ENCODE assay signal across 13 mouse cellular contexts in the genomic region with DNA sequence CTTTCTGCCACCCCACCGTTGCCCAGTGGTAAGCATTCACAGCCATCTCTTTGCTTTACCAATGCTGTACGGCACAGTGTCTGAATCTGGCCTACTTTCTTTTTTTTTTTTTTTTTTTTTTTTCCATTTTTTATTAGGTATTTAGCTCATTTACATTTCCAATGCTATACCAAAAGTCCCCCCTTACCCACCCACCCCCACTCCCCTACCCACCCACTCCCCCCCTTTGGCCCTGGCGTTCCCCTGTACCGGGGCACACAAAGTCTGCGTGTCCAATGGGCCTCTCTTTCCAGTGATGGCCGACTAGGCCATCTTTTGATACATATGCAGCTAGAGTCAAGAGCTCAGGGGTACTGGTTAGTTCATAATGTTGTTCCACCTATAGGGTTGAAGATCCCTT. TPM values are rescaled to one million over a fixed set of nuclear protein-coding genes. Genes with fewer than 3 reads are reported as not detected.
DNase-seq lines count a peak whose midpoint lies in the region; ATAC-seq lines count a peak whose summit lies in the region.
"Not testable (repeated sequence)": the region's sequence is repeated elsewhere in the genome, so short reads cannot be mapped to it uniquely, and the experiment has no call there.
"Had no signal": no experiment of that assay in that cellular context is flagged by ENCODE, and none has a peak within 500 bp of the region (broad histone marks: within the 10 kb centered on the region; RNA-seq: fewer than 3 reads in every experiment).

No protein-coding gene starts in this region.

- peak; percentile 87 for ATAC-seq in forebrain, embryonic 11.5 days (replicated peaks; ENCODE audit: low FRiP score)
- ATAC-seq in forebrain, embryonic 16.5 days: 0 out of 2 replicates have a peak, but pooled peaks have one; percentile 45
- 0 out of 2 replicates have a peak, but pooled peaks have one; percentile 50 for ATAC-seq in hindbrain, embryonic 16.5 days
- peak; percentile 79 for ATAC-seq in limb, embryonic 11.5 days (ENCODE audit: insufficient number of reproducible peaks, low FRiP score, low TSS enrichment, low read depth)
- 0 out of 2 replicates have a peak, but pooled peaks have one; percentile 38 for ATAC-seq in lung, embryonic 16.5 days (ENCODE audit: low read depth)
- ATAC-seq in neural tube, embryonic 11.5 days (ENCODE audit: insufficient read depth, low FRiP score, low TSS enrichment): peak; percentile 95
- peak; percentile 53 for ATAC-seq in stomach, embryonic 15.5 days (ENCODE audit: insufficient read depth, low FRiP score, low read depth)

- H3K27ac ChIP-seq in forebrain, embryonic 11.5 days (ENCODE audit: low read depth, low read length); forebrain, embryonic 16.5 days (ENCODE audit: low read length); hindbrain, embryonic 16.5 days (ENCODE audit: low read depth, low read length); limb, embryonic 11.5 days (replicated peaks; ENCODE audit: low read depth, low read length); lung, embryonic 16.5 days (ENCODE audit: low read length); neural tube, embryonic 11.5 days (ENCODE audit: low read depth, low read length); stomach, embryonic 15.5 days: not testable (repeated sequence)

- not testable (repeated sequence) for H3K9ac ChIP-seq in forebrain, embryonic 11.5 days (ENCODE audit: low read length); forebrain, embryonic 16.5 days (replicated peaks; ENCODE audit: low read depth, low read length); hindbrain, embryonic 16.5 days (ENCODE audit: low read depth, low read length); limb, embryonic 11.5 days (ENCODE audit: low read length); lung, embryonic 16.5 days (ENCODE audit: low read length); neural tube, embryonic 11.5 days (ENCODE audit: low read length); stomach, embryonic 15.5 days

- not testable (repeated sequence) for H3K36me3 ChIP-seq in forebrain, embryonic 11.5 days (ENCODE audit: control insufficient read depth, insufficient read depth, low read length); forebrain, embryonic 16.5 days (ENCODE audit: control insufficient read depth, insufficient read depth); hindbrain, embryonic 16.5 days (ENCODE audit: control insufficient read depth, insufficient read depth, low read length); limb, embryonic 11.5 days (ENCODE audit: control insufficient read depth, insufficient read depth, low read length); lung, embryonic 16.5 days (ENCODE audit: control insufficient read depth, insufficient read depth, low read length); neural tube, embryonic 11.5 days (ENCODE audit: control insufficient read depth, insufficient read depth, low read length); stomach, embryonic 15.5 days

- not testable (repeated sequence) for H3K4me2 ChIP-seq in forebrain, embryonic 11.5 days (ENCODE audit: low read depth, low read length, severe bottlenecking); forebrain, embryonic 16.5 days (ENCODE audit: low read length); hindbrain, embryonic 16.5 days (ENCODE audit: low read length); limb, embryonic 11.5 days (ENCODE audit: low read depth, severe bottlenecking); lung, embryonic 16.5 days (ENCODE audit: low read depth, low read length); neural tube, embryonic 11.5 days (ENCODE audit: low read depth); stomach, embryonic 15.5 days

- WGBS in forebrain, embryonic 11.5 days: 91% methylated on average over 2 of the region's 6 CpGs
- WGBS in forebrain, embryonic 16.5 days: 87% methylated on average over 2 of the region's 6 CpGs
- WGBS in hindbrain, embryonic 16.5 days: 95% methylated on average over 2 of the region's 6 CpGs
- 80% methylated on average over 2 of the region's 6 CpGs for WGBS in limb, embryonic 11.5 days
- WGBS in lung, embryonic 16.5 days: 90% methylated on average over 2 of the region's 6 CpGs
- 89% methylated on average over 2 of the region's 6 CpGs for WGBS in neural tube, embryonic 11.5 days
- WGBS in stomach, embryonic 15.5 days: 95% methylated on average over 2 of the region's 6 CpGs

- not testable (repeated sequence) for H3K4me1 ChIP-seq in forebrain, embryonic 11.5 days (replicated peaks; ENCODE audit: control insufficient read depth, insufficient read depth, low read length); forebrain, embryonic 16.5 days (replicated peaks; ENCODE audit: control insufficient read depth, insufficient read depth, low read length); hindbrain, embryonic 16.5 days (ENCODE audit: control insufficient read depth, insufficient read depth, low read depth, low read length); limb, embryonic 11.5 days (ENCODE audit: control insufficient read depth, insufficient read depth, low read length); lung, embryonic 16.5 days (replicated peaks; ENCODE audit: control insufficient read depth, insufficient read depth, low read length); neural tube, embryonic 11.5 days (ENCODE audit: control insufficient read depth, insufficient read depth, low read length); stomach, embryonic 15.5 days

- H3K4me3 ChIP-seq in forebrain, embryonic 11.5 days (ENCODE audit: low read depth, low read length); forebrain, embryonic 16.5 days (replicated peaks; ENCODE audit: low read length); hindbrain, embryonic 16.5 days (ENCODE audit: low read length); limb, embryonic 11.5 days (ENCODE audit: low read depth, low read length); lung, embryonic 16.5 days (ENCODE audit: low read length); neural tube, embryonic 11.5 days (ENCODE audit: low read depth, low read length); stomach, embryonic 15.5 days (replicated peaks): not testable (repeated sequence)

- DNase-seq in forebrain, embryonic 11.5 days (ENCODE audit: low spot score); limb, embryonic 11.5 days (ENCODE audit: low spot score); neural tube, embryonic 11.5 days (ENCODE audit: low spot score): not testable (repeated sequence)

- H3K9me3 ChIP-seq in forebrain, embryonic 11.5 days (ENCODE audit: control insufficient read depth, low read length); forebrain, embryonic 16.5 days (ENCODE audit: control insufficient read depth, low read length); hindbrain, embryonic 16.5 days (ENCODE audit: control insufficient read depth, low read length); limb, embryonic 11.5 days (ENCODE audit: control insufficient read depth, low read length); lung, embryonic 16.5 days (ENCODE audit: control insufficient read depth, low read length); neural tube, embryonic 11.5 days (ENCODE audit: control insufficient read depth, low read length); stomach, embryonic 15.5 days: not testable (repeated sequence)

- H3K27me3 ChIP-seq in forebrain, embryonic 11.5 days (ENCODE audit: control insufficient read depth, insufficient read depth, low read length); forebrain, embryonic 16.5 days (replicated peaks; ENCODE audit: control insufficient read depth, insufficient read depth, low read length); hindbrain, embryonic 16.5 days (replicated peaks; ENCODE audit: control insufficient read depth, insufficient read depth, low read length); limb, embryonic 11.5 days (ENCODE audit: control insufficient read depth, insufficient read depth, low read length); lung, embryonic 16.5 days (ENCODE audit: control insufficient read depth, insufficient read depth, low read depth, low read length); neural tube, embryonic 11.5 days (ENCODE audit: control insufficient read depth, insufficient read depth, low read length); stomach, embryonic 15.5 days (replicated peaks): not testable (repeated sequence)

RNA-seq across cellular contexts. Expression of gene Il23r, which starts 10.3 kb away (rescaled TPM):
- polyA plus RNA-seq in forebrain, embryonic 11.5 days (2014; fragmentation: Nextera tagmentation; extraction: Ambion mirVana): not detected in 2 replicates
- not detected in 2 replicates for polyA plus RNA-seq in forebrain, embryonic 16.5 days (2015; fragmentation: Nextera tagmentation; extraction: Ambion mirVana)
- not detected in 2 replicates for polyA plus RNA-seq in hindbrain, embryonic 16.5 days (2015; fragmentation: Nextera tagmentation; extraction: Ambion mirVana)
- polyA plus RNA-seq in limb, embryonic 11.5 days (2014; fragmentation: Nextera tagmentation; extraction: Ambion mirVana): not detected in 2 replicates
- 0.08 TPM in 1 of 2 replicates, not detected in the other for polyA plus RNA-seq in lung, embryonic 16.5 days (2015; fragmentation: Nextera tagmentation; extraction: Ambion mirVana)
- polyA plus RNA-seq in neural tube, embryonic 11.5 days (2014; fragmentation: Nextera tagmentation; extraction: Ambion mirVana): not detected in 2 replicates
- polyA plus RNA-seq in stomach, embryonic 15.5 days (2015; fragmentation: Nextera tagmentation; extraction: Ambion mirVana): 0.12 and 0.17 TPM in 2 replicates
- polyA plus RNA-seq: hindbrain, embryonic 14.5 days; liver, embryonic 11.5 days; liver, embryonic 16.5 days; lung, postnatal 0 days; midbrain, embryonic 15.5 days; neural tube, embryonic 13.5 days had no signal

RNA-seq across cellular contexts. Expression of gene Tacstd2, which starts 33.7 kb away (rescaled TPM):
- polyA plus RNA-seq in forebrain, embryonic 11.5 days (2014; fragmentation: Nextera tagmentation; extraction: Ambion mirVana): 5.4 and 7.0 TPM in 2 replicates
- 0.86 and 0.92 TPM in 2 replicates for polyA plus RNA-seq in forebrain, embryonic 16.5 days (2015; fragmentation: Nextera tagmentation; extraction: Ambion mirVana)
- polyA plus RNA-seq in hindbrain, embryonic 16.5 days (2015; fragmentation: Nextera tagmentation; extraction: Ambion mirVana): 2.1 and 2.8 TPM in 2 replicates
- polyA plus RNA-seq in limb, embryonic 11.5 days (2014; fragmentation: Nextera tagmentation; extraction: Ambion mirVana): 11.6 and 12.4 TPM in 2 replicates
- 21.0 and 26.1 TPM in 2 replicates for polyA plus RNA-seq in lung, embryonic 16.5 days (2015; fragmentation: Nextera tagmentation; extraction: Ambion mirVana)
- polyA plus RNA-seq in neural tube, embryonic 11.5 days (2014; fragmentation: Nextera tagmentation; extraction: Ambion mirVana): 5.3 and 6.1 TPM in 2 replicates
- polyA plus RNA-seq in stomach, embryonic 15.5 days (2015; fragmentation: Nextera tagmentation; extraction: Ambion mirVana): 63.6 and 94.7 TPM in 2 replicates

Comparison
In these comparisons a context has a peak if more than half of its experiments do, and no peak if none do; other contexts are left out.
1. ATAC-seq: peak in every context shown above with its lines; median percentile 95 in neural tube, embryonic 11.5 days; 87 in forebrain, embryonic 11.5 days; 79 in limb, embryonic 11.5 days; 53 in stomach, embryonic 15.5 days; 50 in hindbrain, embryonic 16.5 days; 45 in forebrain, embryonic 16.5 days; 38 in lung, embryonic 16.5 days.